Mouse (Mus musculus) thymus, adult 18-20 months (tissue): ENCODE results near the gene 1700029P11Rik.

Experiments used
- DNase-seq, 2 experiments: peaks; one replicate each; pipeline ENCODE4 v3.0.0; 2022; ENCODE audit warnings: mixed read lengths in 2 of 2

The 1700029P11Rik gene

GRCm38 (mm10) chr15:82015392-82016100 lies 35.2 kb downstream of the 1700029P11Rik start:
- DNase-seq: peak in 1 of 2 experiments; percentile 46

- peak; percentile 99 for DNase-seq
Measured at GRCm38 (mm10) chr15:82016101-82016808, 35.9 kb downstream of the 1700029P11Rik start.

- no peak for DNase-seq
Measured at GRCm38 (mm10) chr15:82016830-82017229, 36.5 kb downstream of the 1700029P11Rik start.

GRCm38 (mm10) chr15:82017461-82017860 lies 37.1 kb downstream of the 1700029P11Rik start:
- peak in 1 of 2 experiments; percentile 41 for DNase-seq

GRCm38 (mm10) chr15:82019288-82019687 lies 38.9 kb downstream of the 1700029P11Rik start:
- no peak for DNase-seq

GRCm38 (mm10) chr15:82022535-82023088 lies 42.3 kb downstream of the 1700029P11Rik start:
- DNase-seq: no peak

GRCm38 (mm10) chr15:82023965-82024635 lies 43.8 kb downstream of the 1700029P11Rik start:
- no peak for DNase-seq

GRCm38 (mm10) chr15:82027276-82027675 lies 46.9 kb downstream of the 1700029P11Rik start:
- DNase-seq: peak in 1 of 2 experiments; percentile 60

GRCm38 (mm10) chr15:82027726-82028125 lies 47.4 kb downstream of the 1700029P11Rik start:
- DNase-seq: peak; percentile 72 to 88
